Mouse (Mus musculus) heart, embryonic 13.5 days (tissue): ENCODE measurements at regions not wholly inside any gene's neighbourhood (a gene's known extent, or its start where the extent isn't known, plus 50 kb on each side); places are given as distances from the start of the nearest gene placed in this dataset.

Experiments
- ATAC-seq: fragments of 200-750 bp; cut with Nextera tagmentation; 2 replicates; pipeline ENCODE4 v1.8.0; 2017; ENCODE audit warnings: moderate TSS enrichment; ENCODE audit not compliant: insufficient number of reproducible peaks, low FRiP score, low TSS enrichment; ENCODE audit errors: extremely low read depth
- H3K27ac ChIP-seq: fragments of 300-500 bp; sonication (generic); replicated peaks from 2 replicates; pipeline ENCODE4 v1.5.1; 2015; ENCODE audit warnings: moderate library complexity, mild to moderate bottlenecking, inconsistent platforms
- H3K27me3 ChIP-seq: fragments of 300-500 bp; sonication (generic); replicated peaks from 2 replicates; pipeline ENCODE4 v1.6.1; 2015; ENCODE audit warnings: mild to moderate bottlenecking, inconsistent platforms
- H3K36me3 ChIP-seq: fragments of 300-500 bp; sonication (generic); 2 replicates; pipeline ENCODE4 v1.6.1; 2015; ENCODE audit warnings: mild to moderate bottlenecking, inconsistent platforms
- H3K4me1 ChIP-seq: fragments of 300-500 bp; sonication (generic); 2 replicates; pipeline ENCODE4 v1.6.1; 2015; ENCODE audit warnings: inconsistent platforms
- H3K4me2 ChIP-seq: fragments of 300-500 bp; sonication (generic); 2 replicates; pipeline ENCODE4 v1.6.1; 2015; ENCODE audit warnings: inconsistent platforms, mild to moderate bottlenecking, moderate library complexity
- H3K4me3 ChIP-seq: fragments of 300-500 bp; sonication (generic); 2 replicates; pipeline ENCODE4 v1.5.1; 2015; ENCODE audit warnings: moderate library complexity, mild to moderate bottlenecking, inconsistent platforms
- H3K9ac ChIP-seq: fragments of 300-500 bp; sonication (generic); 2 replicates; pipeline ENCODE4 v1.6.1; 2015; ENCODE audit warnings: inconsistent platforms, mild to moderate bottlenecking, moderate library complexity
- H3K9me3 ChIP-seq: fragments of 300-500 bp; sonication (generic); 2 replicates; pipeline ENCODE4 v1.6.1; 2016; ENCODE audit warnings: inconsistent platforms
- WGBS: fragments of 180-500 bp; shearing (Covaris S2); methylation state at CpG from one replicate; pipeline ENCODE4 v1.1.7; 2015; ENCODE audit warnings: mixed read lengths; 5-methylcytosine and 5-hydroxymethylcytosine counted together

- Histone ChIP-seq H3K4me1 (no peaks in the 10 kb centered on the region), H3K36me3 (no peaks in the 10 kb centered on the region), H3K4me2 (no peak overlapping the region), H3K9ac (no peak overlapping the region), H3K27ac (no peak overlapping the region), H3K4me3 (no peak overlapping the region), H3K9me3 (no peaks in the 10 kb centered on the region), H3K27me3 (no peaks in the 10 kb centered on the region)
- ATAC-seq = no peak
- 83% methylated on average over 10 of the region's 10 CpGs for WGBS
These were observed 280.6 kb upstream of the Prickle1 start for GRCm38 (mm10) chr15:93876335-93876734.

- 80% methylated on average over 1 of the region's 1 CpGs for WGBS
- no peak overlapping the region for H3K4me3 ChIP-seq
These were observed 280.0 kb upstream of the Prickle1 start for GRCm38 (mm10) chr15:93875685-93876084.

GRCm38 (mm10) chr15:93874206-93874605 lies 278.5 kb upstream of the Prickle1 start:
- Histone ChIP-seq H3K36me3 (no peaks in the 10 kb centered on the region), H3K9ac (no peak overlapping the region), H3K4me2 (no peak overlapping the region), H3K27ac (no peak overlapping the region), H3K27me3 (no peaks in the 10 kb centered on the region), H3K4me3 (no peak overlapping the region), H3K9me3 (no peaks in the 10 kb centered on the region), H3K4me1 (no peaks in the 10 kb centered on the region)
- no peak for ATAC-seq
- WGBS = 76% methylated on average over 6 of the region's 6 CpGs

More at GRCm38 (mm10) chr15:93875685-93876084, 280.0 kb upstream of the Prickle1 start:
- Histone ChIP-seq H3K36me3 (no peaks in the 10 kb centered on the region), H3K4me2 (no peak overlapping the region), H3K9ac (no peak overlapping the region), H3K4me1 (no peaks in the 10 kb centered on the region), H3K27me3 (no peaks in the 10 kb centered on the region), H3K9me3 (no peaks in the 10 kb centered on the region), H3K27ac (no peak overlapping the region)
- ATAC-seq = no peak

- no peak overlapping the region for H3K9ac ChIP-seq
- H3K4me2 ChIP-seq = no peak overlapping the region
- H3K27ac ChIP-seq = no peak overlapping the region
- 81% methylated on average over 12 of the region's 12 CpGs for whole genome bisulfite sequencing
- no peak overlapping the region for H3K4me3 ChIP-seq
- H3K9me3 ChIP-seq = no peaks in the 10 kb centered on the region; the same call in 1 of the 2 replicates
- ATAC-seq = no peak
- H3K4me1 ChIP-seq = no peaks in the 10 kb centered on the region
- H3K27me3 ChIP-seq = no peaks in the 10 kb centered on the region
- no peaks in the 10 kb centered on the region for H3K36me3 ChIP-seq
These were observed 261.7 kb upstream of the Prickle1 start for GRCm38 (mm10) chr15:93857336-93857901.

- Histone ChIP-seq H3K27me3 (no peaks in the 10 kb centered on the region), H3K4me2 (no peak overlapping the region), H3K4me3 (no peak overlapping the region), H3K27ac (no peak overlapping the region), H3K9me3 (no peaks in the 10 kb centered on the region; the same call in 1 of the 2 replicates), H3K9ac (no peak overlapping the region), H3K36me3 (no peaks in the 10 kb centered on the region), H3K4me1 (peaks cover 6% of the 10 kb centered on the region)
- 65% methylated on average over 3 of the region's 3 CpGs for WGBS
- no peak for ATAC-seq
These were observed 257.5 kb upstream of the Prickle1 start for GRCm38 (mm10) chr15:93853221-93853620.

- peaks cover 6% of the 10 kb centered on the region for H3K4me1 ChIP-seq
- no peak for ATAC-seq
- no peaks in the 10 kb centered on the region for H3K36me3 ChIP-seq
- no peak overlapping the region for H3K4me3 ChIP-seq
- 83% methylated on average over 4 of the region's 4 CpGs for WGBS
- H3K27me3 ChIP-seq = no peaks in the 10 kb centered on the region
- no peak overlapping the region for H3K4me2 ChIP-seq
- no peak overlapping the region for H3K9ac ChIP-seq
- H3K27ac ChIP-seq = no peak overlapping the region
- H3K9me3 ChIP-seq = no peaks in the 10 kb centered on the region; the same call in 1 of the 2 replicates
These were observed 256.4 kb upstream of the Prickle1 start for GRCm38 (mm10) chr15:93852126-93852525.

- no peak overlapping the region for H3K4me3 ChIP-seq
- no peak overlapping the region for H3K9ac ChIP-seq
- no peak overlapping the region for H3K27ac ChIP-seq
- 83% methylated on average over 6 of the region's 6 CpGs for WGBS
- H3K36me3 ChIP-seq = no peaks in the 10 kb centered on the region
- H3K4me2 ChIP-seq = no peak overlapping the region
- no peak for ATAC-seq
- no peaks in the 10 kb centered on the region; the same call in 1 of the 2 replicates for H3K9me3 ChIP-seq
- peaks cover 11% of the 10 kb centered on the region for H3K4me1 ChIP-seq
- H3K27me3 ChIP-seq = no peaks in the 10 kb centered on the region
These were observed 254.7 kb upstream of the Prickle1 start for GRCm38 (mm10) chr15:93850388-93850787.

- ATAC-seq = no peak
- Histone ChIP-seq H3K4me3 (no peak overlapping the region), H3K4me2 (no peak overlapping the region), H3K9me3 (no peaks in the 10 kb centered on the region), H3K36me3 (no peaks in the 10 kb centered on the region), H3K4me1 (peaks cover 11% of the 10 kb centered on the region), H3K27me3 (no peaks in the 10 kb centered on the region), H3K27ac (no peak overlapping the region), H3K9ac (no peak overlapping the region)
- 79% methylated on average over 4 of the region's 4 CpGs for WGBS
These were observed 253.1 kb upstream of the Prickle1 start for GRCm38 (mm10) chr15:93848830-93849229.

- Histone ChIP-seq H3K4me2 (no peak overlapping the region), H3K4me1 (peaks cover 11% of the 10 kb centered on the region), H3K27me3 (no peaks in the 10 kb centered on the region), H3K4me3 (no peak overlapping the region), H3K36me3 (no peaks in the 10 kb centered on the region), H3K9me3 (peaks cover 4% of the 10 kb centered on the region; the same call in 1 of the 2 replicates), H3K27ac (no peak overlapping the region), H3K9ac (no peak overlapping the region)
- WGBS = 70% methylated on average over 4 of the region's 4 CpGs
- ATAC-seq = no peak
These were observed 251.1 kb upstream of the Prickle1 start for GRCm38 (mm10) chr15:93846797-93847196.

GRCm38 (mm10) chr15:93845801-93846200 lies 250.1 kb upstream of the Prickle1 start:
- ATAC-seq = no peak
- WGBS = 29% methylated on average over 6 of the region's 6 CpGs
- Histone ChIP-seq H3K27me3 (no peaks in the 10 kb centered on the region), H3K9ac (peak overlapping the region; percentile 17; the same call in 1 of the 2 replicates), H3K4me1 (peaks cover 11% of the 10 kb centered on the region), H3K36me3 (no peaks in the 10 kb centered on the region), H3K4me3 (no peak overlapping the region), H3K9me3 (peaks cover 4% of the 10 kb centered on the region; the same call in 1 of the 2 replicates), H3K27ac (no peak overlapping the region), H3K4me2 (peak overlapping the region; percentile 31)

GRCm38 (mm10) chr15:93832956-93833355 lies 237.3 kb upstream of the Prickle1 start:
- H3K36me3 ChIP-seq = no peaks in the 10 kb centered on the region
- 0 out of 2 replicates have a peak overlapping the region, but pooled peaks have one; percentile 39 for H3K27ac ChIP-seq
- H3K9ac ChIP-seq = no peak overlapping the region
- no peak for ATAC-seq
- peaks cover 22% of the 10 kb centered on the region for H3K4me1 ChIP-seq
- 0 out of 2 replicates have a peak overlapping the region, but pooled peaks have one; percentile 30 for H3K4me2 ChIP-seq
- WGBS = 70% methylated on average over 1 of the region's 1 CpGs
- H3K9me3 ChIP-seq = no peaks in the 10 kb centered on the region
- no peak overlapping the region for H3K4me3 ChIP-seq
- H3K27me3 ChIP-seq = no peaks in the 10 kb centered on the region

- Histone ChIP-seq H3K9me3 (no peaks in the 10 kb centered on the region), H3K4me1 (peaks cover 22% of the 10 kb centered on the region), H3K36me3 (no peaks in the 10 kb centered on the region), H3K4me2 (peak overlapping the region; percentile 30; the same call in 1 of the 2 replicates), H3K27ac (0 out of 2 replicates have a peak overlapping the region, but pooled peaks have one; percentile 39), H3K9ac (no peak overlapping the region), H3K4me3 (no peak overlapping the region), H3K27me3 (no peaks in the 10 kb centered on the region)
- no peak for ATAC-seq
- WGBS = 52% methylated on average over 14 of the region's 14 CpGs
These were observed 236.8 kb upstream of the Prickle1 start for GRCm38 (mm10) chr15:93832431-93832936.
